Mouse (Mus musculus): Measurements from ENCODE around the gene Pde1a.

Gene Pde1a

DNA sequence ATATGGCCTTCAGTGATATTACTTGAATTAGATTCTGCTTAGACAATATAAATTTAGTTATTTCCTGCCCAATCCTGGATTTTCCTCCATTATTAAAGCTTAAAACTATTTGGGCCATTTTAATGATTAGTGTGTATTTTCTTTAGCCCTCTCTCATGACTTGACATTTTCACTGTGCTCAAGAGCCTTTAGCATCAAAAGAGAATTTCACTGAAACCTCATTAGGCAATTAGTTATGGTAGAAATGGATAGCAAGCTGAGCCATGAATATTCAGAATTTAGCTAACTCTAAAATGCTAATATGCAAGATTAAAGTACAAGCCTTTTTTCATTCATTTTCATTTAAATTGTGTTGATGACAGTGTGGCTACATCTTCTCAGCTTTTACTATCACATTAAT is 73.2 kb downstream of the Pde1a start:
- ChIA-PET POLR2A (no interaction called here), CTCF (no interaction called here)

DNA sequence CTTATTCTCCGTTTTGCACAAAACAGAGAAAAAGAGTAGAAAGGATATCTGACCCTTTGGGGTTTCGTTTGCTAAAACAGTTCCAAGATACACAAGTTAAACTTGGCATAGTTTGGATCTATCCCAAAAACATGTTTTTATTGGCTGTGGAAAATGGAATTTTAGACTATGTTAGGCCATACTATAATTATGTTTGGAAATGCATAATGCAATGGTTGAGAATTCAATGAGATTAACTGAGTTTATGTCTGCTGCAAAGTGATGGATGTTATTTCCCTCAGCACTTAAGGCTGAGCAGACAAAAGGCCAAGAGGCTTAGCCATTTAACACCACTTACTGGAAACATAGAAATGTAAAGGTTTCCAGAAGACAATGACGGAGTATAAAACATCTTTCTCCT is 75.2 kb downstream of the Pde1a start:
- ChIA-PET CTCF (no interaction called here), POLR2A (no interaction called here)

DNA sequence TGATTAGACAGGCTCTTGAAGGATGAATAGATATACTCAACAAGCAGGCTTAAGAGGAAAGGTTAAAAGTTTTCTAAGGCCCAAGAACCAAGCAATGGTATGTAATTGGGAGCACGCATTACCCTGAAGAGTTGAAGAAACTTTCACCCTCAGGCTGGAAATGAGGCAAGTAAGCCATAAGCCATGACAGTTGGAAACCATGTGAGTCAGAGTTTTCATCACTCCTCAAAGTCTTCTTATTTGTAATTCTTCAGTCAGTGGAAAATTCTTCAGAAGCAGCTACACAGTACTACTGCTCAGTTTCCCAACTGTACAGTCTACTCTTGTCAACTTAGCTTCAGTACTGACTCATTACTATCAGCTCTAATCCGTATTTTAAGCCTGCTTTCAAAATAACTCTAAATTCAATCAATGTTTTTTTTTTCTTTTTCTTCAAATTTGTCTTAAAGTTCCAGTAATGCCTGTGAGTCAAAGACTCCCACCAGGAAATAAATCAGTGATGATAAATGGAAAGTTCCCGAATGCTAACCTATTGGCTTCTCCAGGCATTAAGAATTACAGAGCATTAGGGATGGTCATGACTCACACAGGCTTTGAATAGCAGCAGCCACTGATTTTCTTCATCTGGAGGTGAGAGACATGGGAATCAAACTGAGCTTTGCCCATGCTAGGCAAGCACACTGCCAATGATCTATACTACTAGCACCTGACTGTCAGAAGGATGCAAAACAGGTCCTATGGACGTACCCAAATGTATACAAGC is 82.3 kb downstream of the Pde1a start:
- CTCF ChIA-PET: no interaction called here
- POLR2A ChIA-PET: no interaction called here

DNA sequence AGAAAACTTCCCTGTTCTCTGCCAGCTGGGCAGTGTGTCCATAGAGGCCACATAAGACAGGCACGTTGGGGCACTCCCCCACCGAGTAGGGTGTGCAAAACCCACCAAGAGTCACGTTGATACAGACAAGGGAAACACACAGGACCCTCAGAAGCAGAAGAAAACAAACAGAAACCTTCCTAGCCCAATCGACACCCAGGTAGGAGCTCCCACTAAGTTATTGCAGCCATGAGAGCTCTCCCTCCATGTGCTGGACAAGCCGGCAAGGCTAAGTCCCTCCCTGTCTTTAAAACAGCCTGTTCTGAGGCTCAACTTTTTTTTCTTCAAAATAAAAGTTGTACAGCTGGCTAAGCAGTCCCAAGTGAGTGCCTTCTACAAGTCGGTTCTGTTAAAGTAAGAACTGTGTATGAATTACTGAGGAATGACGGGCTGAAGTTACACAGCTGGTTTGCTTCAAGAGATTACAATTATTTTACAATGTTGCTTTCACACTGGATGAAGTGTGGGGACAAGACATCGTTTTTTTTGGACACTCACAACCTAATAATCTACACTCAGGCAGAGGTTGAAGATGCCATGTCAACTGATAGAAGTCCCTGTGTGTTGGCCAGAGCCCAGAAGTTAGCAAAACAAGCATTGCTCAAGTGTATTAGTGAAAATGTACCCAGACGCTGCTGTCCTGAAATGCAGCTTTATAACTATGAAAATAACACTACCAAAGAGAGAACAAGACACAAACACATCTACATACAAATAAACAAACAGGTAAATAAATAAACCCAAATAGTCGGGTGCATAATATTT is 90.4 kb downstream of the Pde1a start:
- POLR2A ChIA-PET: interaction anchor here in 1 of 4 experiments (0.6 kb wide), 1 partner anchor 46 kb away, joined by 3 read pairs; no protein-coding TSS in a partner anchor
- CTCF ChIA-PET: no interaction called here

DNA sequence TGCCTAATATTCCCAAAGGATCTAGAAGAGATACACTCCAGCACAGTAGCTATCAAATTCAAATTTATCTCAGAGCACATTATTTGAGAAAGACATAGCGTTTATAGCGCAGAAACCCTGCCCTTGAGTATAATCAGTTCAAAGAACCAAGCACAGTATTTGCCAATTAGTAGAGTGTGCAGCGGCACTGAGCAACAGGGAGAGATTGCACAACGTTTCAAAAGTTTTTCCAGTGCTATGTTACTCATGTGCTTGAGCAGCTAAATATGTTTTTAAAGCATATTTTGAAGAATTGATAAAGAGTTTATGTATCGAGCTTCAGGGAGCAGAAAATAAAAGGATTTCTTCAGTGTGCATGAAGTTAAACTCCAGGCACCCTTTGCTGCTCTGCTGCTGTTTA is 91.3 kb downstream of the Pde1a start:
- ChIA-PET POLR2A (no interaction called here), CTCF (no interaction called here)

DNA sequence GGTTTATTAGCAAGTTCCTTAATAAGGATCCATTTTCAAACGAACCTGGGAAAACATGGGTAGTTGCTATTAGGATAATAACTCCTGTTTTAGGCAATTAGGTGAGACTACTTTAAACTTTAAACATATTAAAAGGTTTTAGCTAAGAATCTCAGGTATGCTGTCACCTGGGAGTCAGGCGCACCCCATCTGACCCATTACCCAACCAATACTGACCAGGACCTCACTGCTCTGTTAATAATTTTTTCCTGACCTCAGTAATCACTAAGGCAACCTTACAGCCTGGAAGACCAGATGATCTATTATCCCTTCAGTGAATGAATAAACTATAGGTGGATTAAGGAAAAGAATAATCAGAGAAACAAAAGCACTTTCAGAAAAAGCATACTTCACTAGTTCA is 100.2 kb downstream of the Pde1a start:
- ChIA-PET POLR2A (no interaction called here), CTCF (no interaction called here)

DNA sequence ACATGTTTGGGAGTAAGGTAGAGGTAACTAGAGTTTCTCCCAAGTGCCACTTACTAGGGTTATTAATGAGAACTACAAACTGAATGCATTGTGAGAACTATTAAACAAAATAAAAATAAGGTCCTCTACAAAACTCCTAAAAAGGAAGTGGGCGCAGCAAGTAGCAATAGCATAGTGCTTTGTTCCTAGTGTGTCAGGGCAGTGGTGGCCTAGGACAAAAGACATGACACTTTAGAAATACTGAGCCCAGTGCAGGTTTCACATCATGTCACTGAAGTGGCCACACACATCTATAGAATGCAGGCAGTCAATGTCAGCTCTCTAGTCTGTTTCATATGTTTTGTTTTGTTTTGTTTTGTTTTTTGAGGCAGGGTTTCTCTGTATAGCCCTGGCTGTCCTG is 103.2 kb downstream of the Pde1a start:
- ChIA-PET CTCF (no interaction called here), POLR2A (no interaction called here)

DNA sequence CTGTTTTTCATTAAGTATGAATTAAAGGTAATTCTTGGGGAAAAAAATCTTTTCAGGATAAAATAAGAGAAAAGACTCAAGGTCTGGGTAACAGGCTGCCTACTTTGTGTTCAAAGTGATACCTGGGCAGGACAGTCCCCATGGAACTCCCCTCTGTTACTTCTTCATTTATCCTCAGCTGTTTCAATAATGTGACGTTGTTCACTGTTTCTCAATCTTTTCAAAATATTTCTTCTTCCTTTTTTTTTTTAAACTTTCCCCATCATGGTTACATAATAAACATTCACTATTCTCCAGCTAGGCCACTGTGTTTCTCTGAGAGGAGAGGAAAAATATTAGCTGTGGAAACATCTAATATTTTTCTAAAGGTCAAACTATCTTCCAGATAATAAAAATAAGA is 103.7 kb downstream of the Pde1a start:
- ChIA-PET POLR2A (no interaction called here), CTCF (no interaction called here)

DNA sequence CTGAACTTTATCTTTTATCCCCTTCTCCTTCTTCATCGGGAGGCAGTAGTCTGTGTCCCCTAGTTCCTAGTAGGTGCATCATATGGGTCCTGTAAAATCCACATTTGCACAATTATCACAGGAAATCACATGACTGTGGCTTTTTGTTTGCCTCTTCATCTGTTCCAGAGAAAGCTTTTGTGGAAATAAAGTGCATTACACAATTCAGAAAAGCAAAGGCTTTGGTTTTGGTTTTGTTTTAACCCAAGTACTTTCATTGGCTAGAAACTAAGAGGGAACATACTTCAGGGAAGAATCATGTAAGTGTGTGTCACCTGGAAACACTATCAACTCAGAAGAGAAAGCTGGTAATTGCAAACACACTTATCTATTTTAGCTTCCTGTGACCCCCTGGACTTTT is 104.2 kb downstream of the Pde1a start:
- CTCF ChIA-PET: no interaction called here
- POLR2A ChIA-PET: no interaction called here

DNA sequence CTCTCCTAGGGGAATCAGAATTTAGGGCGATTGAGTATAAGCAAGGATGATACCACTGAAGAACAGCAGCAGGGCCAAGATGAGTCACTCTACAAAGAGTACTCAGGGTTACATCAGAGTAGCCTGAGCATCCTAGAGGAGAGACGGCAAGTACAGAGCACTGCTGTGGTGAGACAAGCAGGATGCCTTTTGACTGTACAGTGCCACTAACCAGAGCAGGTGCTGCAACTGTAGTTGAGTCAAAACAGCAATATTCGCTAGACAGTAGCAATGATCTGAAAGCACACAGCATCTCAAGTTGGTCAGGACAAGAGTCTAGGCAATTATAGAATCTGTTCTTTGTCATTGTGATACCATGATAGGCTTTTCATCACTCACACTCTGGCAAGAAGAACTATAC is 115.1 kb downstream of the Pde1a start:
- POLR2A ChIA-PET: no interaction called here
- CTCF ChIA-PET: no interaction called here

DNA sequence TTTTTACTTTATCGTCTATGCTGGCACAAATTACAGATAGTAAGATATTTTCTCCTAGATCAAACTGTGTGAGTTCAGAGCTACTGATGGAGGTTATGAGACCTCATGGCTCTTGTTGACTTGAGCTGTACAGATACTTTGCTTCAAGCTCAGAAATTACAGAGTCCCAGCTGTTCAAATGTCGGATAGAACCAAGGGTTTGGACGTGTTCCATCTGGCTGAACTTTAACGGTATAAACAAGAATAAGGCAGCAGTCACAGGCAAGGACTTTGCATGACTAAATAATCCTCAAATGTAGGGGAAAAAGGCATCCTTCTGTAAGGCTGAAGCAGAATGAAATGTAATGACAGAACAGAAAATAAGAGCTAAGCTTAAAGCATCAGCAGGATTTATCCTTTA is 116.2 kb downstream of the Pde1a start:
- POLR2A ChIA-PET: no interaction called here
- CTCF ChIA-PET: no interaction called here

DNA sequence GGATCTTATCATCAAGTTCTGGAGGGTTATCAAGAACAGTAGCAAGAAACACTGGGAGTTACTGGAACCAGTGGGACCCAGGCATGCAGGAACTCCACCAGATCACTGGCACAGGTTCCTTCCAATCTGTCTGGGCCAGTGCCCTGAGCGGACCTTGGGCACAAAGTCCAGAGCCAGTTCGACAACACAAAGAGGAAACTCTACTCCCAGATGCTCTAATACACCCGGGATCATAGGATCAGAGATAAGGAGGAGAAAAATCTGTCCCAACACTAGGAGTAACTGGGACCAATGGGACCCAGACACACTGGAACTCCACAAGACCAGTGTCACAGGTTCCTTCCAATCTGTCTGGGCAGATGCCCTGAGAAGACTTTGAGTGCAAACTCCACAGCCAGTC is 130.1 kb downstream of the Pde1a start:
- POLR2A ChIA-PET: no interaction called here
- CTCF ChIA-PET: interaction anchor here in 1 of 4 experiments (0.5 kb wide), 1 partner anchor 88 kb away, joined by 4 read pairs; no protein-coding TSS in a partner anchor

DNA sequence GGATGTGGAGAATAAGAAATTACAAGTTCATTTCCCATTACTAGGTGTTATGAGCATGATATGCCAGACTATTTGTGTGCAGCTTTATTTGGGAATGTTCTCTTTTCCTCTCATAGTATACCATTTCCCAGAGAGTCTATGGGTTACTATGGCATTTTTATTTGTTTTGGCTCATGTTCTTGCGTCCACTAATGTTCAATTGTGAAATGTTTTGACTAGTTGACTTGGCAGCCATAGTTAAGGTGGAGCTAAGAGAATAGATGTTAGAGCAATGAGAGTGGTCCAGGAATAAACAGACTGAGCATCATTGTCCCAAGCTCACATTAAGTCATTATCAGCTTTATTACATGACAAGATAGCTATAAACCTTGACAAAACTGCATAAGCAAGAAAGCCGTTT is 130.8 kb downstream of the Pde1a start:
- ChIA-PET POLR2A (no interaction called here), CTCF (interaction anchor here in 1 of 4 experiments (0.5 kb wide), 1 partner anchor 89 kb away, joined by 4 read pairs; no protein-coding TSS in a partner anchor)

DNA sequence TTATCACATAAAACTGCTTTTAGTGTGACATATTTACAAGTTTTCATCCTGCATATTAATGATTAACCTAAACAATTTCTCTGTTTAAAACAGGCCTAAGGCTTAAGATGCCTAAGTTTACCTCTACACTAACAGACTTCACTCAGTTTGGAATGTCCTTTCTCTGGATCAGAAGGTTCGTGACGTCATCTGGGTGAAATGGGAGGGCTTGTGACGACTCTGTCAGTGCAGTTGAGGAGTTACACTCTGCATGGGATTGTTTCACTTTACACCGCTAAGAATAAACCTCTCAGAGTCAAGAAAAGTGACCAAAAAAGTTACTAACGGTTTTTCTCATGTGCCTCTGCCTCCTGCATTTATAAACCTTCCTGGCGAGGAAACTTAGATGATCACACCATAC is 137.6 kb downstream of the Pde1a start:
- ChIA-PET POLR2A (no interaction called here), CTCF (no interaction called here)

DNA sequence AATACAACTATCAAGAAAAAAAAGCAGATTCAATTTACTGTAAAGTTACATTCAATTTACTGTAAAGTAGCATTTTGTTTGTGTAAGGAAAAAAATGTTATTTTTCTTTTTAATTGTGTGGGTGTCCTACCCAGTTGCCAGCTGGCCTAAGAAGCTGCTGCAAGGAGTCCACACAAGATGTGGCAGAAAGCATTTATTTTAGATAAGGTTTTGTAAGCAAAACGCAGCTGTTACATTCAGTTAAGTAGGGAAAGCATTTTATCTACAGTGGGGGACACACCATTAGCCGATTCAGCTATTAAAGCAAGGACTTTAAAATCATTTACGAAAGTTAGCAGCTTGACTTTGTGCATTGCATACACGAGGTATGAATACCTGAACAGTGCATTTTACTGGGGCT is 145.5 kb downstream of the Pde1a start:
- ChIA-PET CTCF (interaction anchor here in 1 of 4 experiments (0.6 kb wide), 1 partner anchor 222 kb away, joined by 4 read pairs; no protein-coding TSS in a partner anchor), POLR2A (no interaction called here)

DNA sequence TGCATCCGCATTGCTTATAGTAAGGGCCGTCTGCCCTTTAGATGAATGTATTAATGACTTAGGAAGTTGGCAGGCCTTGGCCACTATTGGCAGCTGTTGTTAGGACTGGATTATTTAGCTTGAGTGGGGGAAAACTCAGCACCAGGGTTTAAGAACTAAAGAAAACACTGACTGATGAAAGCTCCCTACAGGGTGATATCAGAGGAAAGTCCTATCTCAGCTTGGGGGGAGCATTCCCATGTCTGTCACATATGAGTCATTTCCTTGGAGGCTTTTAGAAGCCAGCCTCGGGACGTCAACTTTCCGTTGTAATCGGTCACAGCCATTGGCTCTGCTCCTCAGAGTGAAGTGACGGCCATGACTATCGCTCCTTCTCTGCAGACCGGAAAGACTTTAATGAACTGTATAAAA is 146.0 kb downstream of the Pde1a start:
- ChIA-PET POLR2A (no interaction called here), CTCF (no interaction called here)

DNA sequence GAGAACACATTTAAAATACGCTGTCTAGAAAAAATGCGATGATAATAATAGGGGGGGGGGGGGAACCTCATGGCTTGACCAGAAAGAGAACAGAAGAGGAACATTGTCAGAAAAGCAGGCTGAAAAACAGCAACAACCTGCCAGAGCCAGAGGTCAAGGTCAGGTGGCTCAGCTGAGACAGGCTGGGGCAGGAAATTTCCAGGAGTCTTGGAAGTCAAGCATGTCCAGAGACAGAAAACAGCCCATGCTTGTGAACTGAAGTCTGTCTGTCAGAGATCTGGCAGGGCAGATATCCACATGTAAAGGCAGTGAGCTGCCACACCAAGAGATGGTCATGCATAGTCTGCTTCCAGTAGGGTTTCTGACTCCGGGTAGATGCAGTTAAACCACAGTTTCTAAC is 147.5 kb downstream of the Pde1a start:
- ChIA-PET POLR2A (interaction anchor here in 1 of 4 experiments (0.7 kb wide), 1 partner anchor 319 kb away, joined by 8 read pairs; no protein-coding TSS in a partner anchor), CTCF (no interaction called here)

DNA sequence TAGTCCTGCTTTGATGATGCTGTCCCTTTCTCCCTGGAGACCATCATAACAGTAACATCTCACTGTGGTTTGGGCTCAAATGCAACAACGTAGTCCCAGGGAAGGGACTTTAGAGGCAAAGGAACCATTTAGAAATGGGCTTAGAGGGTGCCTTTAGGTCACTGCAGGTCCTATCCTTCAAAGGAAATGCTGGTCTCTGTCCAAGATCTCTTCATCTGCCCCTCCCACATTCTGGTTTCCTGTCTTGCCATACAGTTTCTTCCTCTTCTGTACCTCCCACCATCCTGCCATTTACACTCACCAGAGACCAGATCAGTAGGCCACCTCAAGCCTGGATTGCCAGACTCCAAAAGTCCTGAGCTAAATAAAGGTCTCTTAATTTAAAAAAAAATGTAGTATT is 150.3 kb downstream of the Pde1a start:
- ChIA-PET CTCF (no interaction called here), POLR2A (no interaction called here)

DNA sequence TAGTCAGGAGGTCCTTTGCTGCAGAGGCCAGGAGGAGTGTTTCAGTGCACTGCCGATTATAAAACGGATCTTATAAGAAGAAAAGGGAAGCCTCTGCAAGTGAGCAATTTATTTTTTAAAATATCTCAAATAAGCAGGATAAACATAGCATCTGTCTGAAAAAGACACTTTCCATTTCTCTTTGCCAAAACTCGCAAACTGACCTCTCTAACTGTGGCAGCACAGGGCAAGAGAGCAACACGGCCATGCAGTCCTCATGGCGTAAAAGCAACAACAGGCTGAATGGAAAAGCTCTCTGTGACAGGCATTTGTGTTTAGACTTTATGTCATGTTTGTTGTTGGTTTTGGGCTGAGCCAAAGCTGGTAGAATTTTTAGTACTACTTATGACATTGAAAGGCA is 152.0 kb downstream of the Pde1a start:
- ChIA-PET CTCF (no interaction called here), POLR2A (no interaction called here)

DNA sequence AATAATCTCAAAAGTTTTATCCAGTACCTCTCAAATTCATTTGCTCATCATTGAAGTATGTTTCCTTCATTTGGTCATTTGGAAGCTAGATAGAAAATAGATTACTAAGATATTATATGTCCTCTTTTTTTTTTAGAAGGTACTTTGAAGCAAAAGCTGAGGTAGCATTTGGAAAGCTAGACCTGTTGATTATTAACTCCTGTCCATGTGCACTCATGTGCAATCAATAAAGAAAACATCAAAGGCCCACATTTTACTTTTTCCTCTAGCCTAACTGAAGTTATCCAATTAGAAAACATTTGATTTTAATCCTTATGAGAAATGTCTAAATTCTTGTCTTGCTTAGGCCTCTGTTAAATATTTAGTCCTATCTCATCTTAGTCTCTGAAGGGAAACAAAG is 153.3 kb downstream of the Pde1a start:
- CTCF ChIA-PET: no interaction called here
- POLR2A ChIA-PET: no interaction called here

DNA sequence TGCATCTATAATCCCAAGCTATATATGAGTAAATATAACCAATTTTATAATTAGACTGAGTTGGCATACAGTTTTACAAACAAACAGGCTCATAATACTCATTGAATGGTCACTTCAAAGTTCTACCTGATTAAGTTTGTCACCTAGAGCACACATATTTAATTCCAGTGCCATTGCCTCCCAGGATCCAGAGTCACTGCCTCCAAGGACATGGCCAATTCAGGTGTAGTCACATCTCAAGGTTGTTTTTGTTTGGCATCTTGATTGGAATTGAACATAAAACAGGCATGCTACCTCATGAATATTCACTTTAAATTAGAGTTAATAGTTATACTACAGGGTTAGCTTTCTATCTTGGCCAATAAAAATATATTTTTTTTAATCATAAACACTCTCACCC is 157.0 kb downstream of the Pde1a start:
- POLR2A ChIA-PET: no interaction called here

DNA sequence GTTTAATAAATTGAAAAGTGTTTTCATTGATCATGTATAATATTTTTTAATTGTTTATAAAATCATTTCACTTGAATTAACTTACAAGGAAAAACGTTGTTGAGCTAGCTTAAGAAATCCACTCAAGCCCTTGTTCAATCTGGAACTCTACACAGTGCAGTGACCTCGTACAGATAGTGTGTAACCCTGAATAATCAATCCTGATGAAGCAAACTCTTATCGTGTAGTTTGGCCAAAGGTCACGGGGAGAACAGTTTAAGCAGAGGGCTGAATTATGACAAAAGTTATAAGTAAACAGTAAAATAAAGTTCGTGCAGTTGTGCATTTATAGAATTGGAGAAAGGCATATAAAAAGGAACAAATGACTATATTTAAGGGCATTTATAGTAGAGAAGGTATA is 159.7 kb downstream of the Pde1a start:
- ChIA-PET POLR2A (no interaction called here), CTCF (no interaction called here)

More for the DNA sequence above, 157.0 kb downstream of the Pde1a start:
- CTCF ChIA-PET: no interaction called here
